Mouse (Mus musculus) hematopoietic stem cell, adult 5-6 weeks (primary cell): Measurements from ENCODE around the gene Slc9a9. TPM values are rescaled to one million over a fixed set of nuclear protein-coding genes. Genes with fewer than 3 reads are reported as not detected.

Source experiments
- ATAC-seq, 2 experiments: fragments of 125-278 bp in 1 of 2; replicated peaks in 1 of 2; 2 replicates each; pipeline ENCODE4 v1.8.0; 2016 to 2017; ENCODE audit warnings: inconsistent platforms in 2 of 2, mild to moderate bottlenecking in 2 of 2, moderate number of reproducible peaks in 2 of 2, low read depth in 1 of 2, moderate TSS enrichment in 1 of 2; ENCODE audit not compliant: low FRiP score in 2 of 2, poor library complexity in 2 of 2, severe bottlenecking in 2 of 2, insufficient read depth in 1 of 2, low TSS enrichment in 1 of 2
- total RNA-seq: library from RNA; stranded (forward); fragments of 172-1452, 232-1000 nt; gene quantifications from 2 replicates; pipeline ENCODE4 v1.2.3, GENCODE M21; 2017

Slc9a9 gene
- total RNA-seq, 1 experiment from 2014 or later = 16.7 TPM

GRCm38 (mm10) chr9:94950676-94951075, 281.0 kb downstream of the Slc9a9 start:
- peak; percentile 77 to 78 for ATAC-seq

GRCm38 (mm10) chr9:94955645-94956044, 285.9 kb downstream of the Slc9a9 start:
- peak; percentile 43 to 54 for ATAC-seq

GRCm38 (mm10) chr9:94958382-94958781, 288.7 kb downstream of the Slc9a9 start:
- no peak for ATAC-seq

- no peak for ATAC-seq
Measured at GRCm38 (mm10) chr9:94968596-94969120, 298.9 kb downstream of the Slc9a9 start.

GRCm38 (mm10) chr9:94969131-94969530, 299.4 kb downstream of the Slc9a9 start:
- ATAC-seq = no peak

GRCm38 (mm10) chr9:94972021-94972420, 302.3 kb downstream of the Slc9a9 start:
- no peak for ATAC-seq

GRCm38 (mm10) chr9:94972693-94973092, 303.0 kb downstream of the Slc9a9 start:
- ATAC-seq = no peak

GRCm38 (mm10) chr9:94976191-94976590, 306.5 kb downstream of the Slc9a9 start:
- no peak for ATAC-seq

GRCm38 (mm10) chr9:94993575-94993974, 323.9 kb downstream of the Slc9a9 start:
- peak; percentile 95 to 98 for ATAC-seq

- ATAC-seq = no peak
Measured at GRCm38 (mm10) chr9:95020136-95020706, 350.5 kb downstream of the Slc9a9 start.

GRCm38 (mm10) chr9:95034140-95034970, 364.6 kb downstream of the Slc9a9 start:
- ATAC-seq = no peak

- peak in 1 of 2 experiments; percentile 25; a peak in 2 of 4 replicates for ATAC-seq
Measured at GRCm38 (mm10) chr9:95036209-95036608, 366.5 kb downstream of the Slc9a9 start.

GRCm38 (mm10) chr9:95042420-95042819, 372.7 kb downstream of the Slc9a9 start:
- peak; percentile 42; a peak in 2 of 4 replicates for ATAC-seq

GRCm38 (mm10) chr9:95052160-95052559, 382.5 kb downstream of the Slc9a9 start:
- no peak for ATAC-seq

- peak; percentile 81 to 85 for ATAC-seq
Measured at GRCm38 (mm10) chr9:95053183-95053582, 383.5 kb downstream of the Slc9a9 start.

GRCm38 (mm10) chr9:95055843-95056242, 386.1 kb downstream of the Slc9a9 start:
- no peak for ATAC-seq

GRCm38 (mm10) chr9:95060702-95061101, 391.0 kb downstream of the Slc9a9 start:
- ATAC-seq = no peak

GRCm38 (mm10) chr9:95067037-95067436, 397.3 kb downstream of the Slc9a9 start:
- no peak for ATAC-seq
